Mouse (Mus musculus) cerebellum, postnatal 25 days (tissue): ENCODE measurements at regions not wholly inside any gene's neighbourhood (a gene's known extent, or its start where the extent isn't known, plus 50 kb on each side); places are given as distances from the start of the nearest gene placed in this dataset.

Experiments used
- DNase-seq, 2 experiments: peaks; one replicate each; pipeline ENCODE4 v3.0.0; 2021; ENCODE audit warnings: mixed read lengths in 2 of 2

- DNase-seq: no peak
Measured at GRCm38 (mm10) chr13:44360016-44360415, 369.3 kb upstream of the Jarid2 start.

- DNase-seq: peak; percentile 22 to 25
Measured at GRCm38 (mm10) chr13:44360725-44361290, 368.5 kb upstream of the Jarid2 start.

- no peak for DNase-seq
Measured at GRCm38 (mm10) chr13:44362293-44363005, 366.8 kb upstream of the Jarid2 start.

DNA sequence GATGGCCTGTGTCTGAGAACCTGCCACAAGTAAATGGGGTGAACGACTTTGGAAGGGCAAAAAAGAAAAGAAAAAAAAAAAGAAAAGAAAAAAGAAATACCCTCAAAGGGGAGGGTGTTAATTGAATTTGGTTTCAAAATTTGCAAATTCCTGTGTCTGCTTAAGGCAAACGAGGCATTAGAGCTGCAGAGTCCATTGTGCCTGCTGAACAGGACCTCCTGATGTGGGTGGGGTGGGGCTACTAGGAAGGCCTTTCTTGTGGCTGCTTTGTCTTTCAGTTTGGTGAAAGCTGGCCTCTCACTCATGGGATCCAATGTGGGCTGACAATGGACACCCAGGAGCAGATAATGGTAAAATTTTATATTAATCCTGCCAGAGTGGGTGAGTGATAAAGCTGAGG lies 366.3 kb upstream of the Jarid2 start:
- no peak for DNase-seq

GRCm38 (mm10) chr13:44369301-44369700 lies 360.0 kb upstream of the Jarid2 start:
- DNase-seq: no peak

- no peak for DNase-seq
Measured at GRCm38 (mm10) chr13:44372361-44372877, 356.9 kb upstream of the Jarid2 start.

- DNase-seq: no peak
Measured at GRCm38 (mm10) chr13:44375476-44376159, 353.7 kb upstream of the Jarid2 start.

GRCm38 (mm10) chr13:44376160-44376488 lies 353.1 kb upstream of the Jarid2 start:
- DNase-seq: no peak

- DNase-seq: no peak
Measured at GRCm38 (mm10) chr13:44381721-44382450, 347.4 kb upstream of the Jarid2 start.

DNA sequence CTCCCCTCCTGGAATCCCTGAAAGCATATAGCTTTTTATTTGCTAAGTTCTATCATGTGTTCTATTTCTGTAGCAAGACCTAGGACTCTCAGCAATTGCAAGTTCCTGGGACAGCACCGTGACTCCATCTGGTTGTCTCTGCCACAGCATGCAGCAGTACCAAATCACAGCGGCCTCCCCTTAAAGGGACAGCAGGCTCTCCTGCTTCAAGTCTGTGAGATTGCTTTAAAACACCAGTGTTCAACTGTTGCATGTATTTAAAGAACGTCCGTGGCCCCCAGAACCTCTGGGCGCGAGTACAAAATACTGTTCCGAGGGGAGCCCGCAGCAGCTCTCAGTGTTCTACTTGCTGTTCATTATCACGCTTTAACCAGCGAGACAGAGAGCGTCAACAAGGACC lies 346.0 kb upstream of the Jarid2 start:
- peak; percentile 49 to 58 for DNase-seq

GRCm38 (mm10) chr13:44386767-44387166 lies 342.5 kb upstream of the Jarid2 start:
- DNase-seq: no peak

DNA sequence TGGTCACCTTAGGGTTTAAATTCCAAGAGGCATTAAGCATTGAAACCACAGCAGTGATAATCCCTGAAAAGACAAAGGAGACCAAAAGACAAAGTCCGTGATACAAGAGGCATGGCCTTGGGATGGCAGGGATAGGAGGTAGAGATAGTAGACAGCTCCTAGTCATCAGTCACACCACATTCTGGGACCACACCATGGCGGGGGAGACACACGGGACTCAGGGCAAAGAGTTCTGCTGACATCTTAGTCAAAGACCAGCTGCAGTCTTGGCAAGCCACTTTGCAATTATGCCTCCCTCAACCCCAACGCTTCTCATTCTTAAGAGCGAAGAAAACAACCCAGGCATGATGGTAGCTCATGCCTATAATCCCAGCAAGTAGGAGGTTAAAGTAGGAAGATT lies 339.6 kb upstream of the Jarid2 start:
- no peak for DNase-seq

DNA sequence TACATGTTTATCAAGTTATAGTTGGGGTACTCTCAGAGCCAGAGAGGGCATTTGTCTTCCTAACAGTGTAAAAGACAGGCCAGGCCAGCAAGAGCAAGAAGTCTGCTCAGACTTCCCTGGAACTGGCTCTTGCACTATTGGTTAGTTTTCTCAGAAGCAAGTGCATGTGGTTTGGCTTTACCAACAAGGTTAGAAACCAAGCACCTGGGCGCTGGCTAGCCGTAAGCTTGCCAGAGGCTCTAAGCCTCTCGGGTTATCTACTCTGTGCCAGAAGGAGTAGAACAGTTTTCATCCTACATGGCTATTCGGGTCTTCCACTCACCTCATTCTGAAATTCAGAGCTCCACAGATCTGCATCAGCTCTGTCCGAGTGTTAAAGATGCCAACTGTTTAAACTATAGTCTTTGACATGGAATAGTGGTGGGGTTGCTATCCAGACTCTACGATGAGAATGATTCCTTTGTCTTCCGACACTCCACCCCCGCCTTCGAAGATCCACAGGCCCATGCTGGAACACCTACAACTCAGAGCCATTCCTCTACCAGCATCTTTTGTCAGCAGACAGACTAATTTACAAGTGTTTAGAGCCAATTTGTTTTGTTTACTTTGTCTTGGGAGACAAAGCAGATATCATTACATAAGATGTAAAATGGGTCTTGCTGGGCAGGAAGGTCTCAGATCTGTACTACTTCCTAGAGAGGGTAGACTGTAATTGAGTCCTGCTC lies 338.4 kb upstream of the Jarid2 start:
- DNase-seq: no peak

GRCm38 (mm10) chr13:44394016-44394415 lies 335.3 kb upstream of the Jarid2 start:
- DNase-seq: peak; percentile 35 to 37

DNA sequence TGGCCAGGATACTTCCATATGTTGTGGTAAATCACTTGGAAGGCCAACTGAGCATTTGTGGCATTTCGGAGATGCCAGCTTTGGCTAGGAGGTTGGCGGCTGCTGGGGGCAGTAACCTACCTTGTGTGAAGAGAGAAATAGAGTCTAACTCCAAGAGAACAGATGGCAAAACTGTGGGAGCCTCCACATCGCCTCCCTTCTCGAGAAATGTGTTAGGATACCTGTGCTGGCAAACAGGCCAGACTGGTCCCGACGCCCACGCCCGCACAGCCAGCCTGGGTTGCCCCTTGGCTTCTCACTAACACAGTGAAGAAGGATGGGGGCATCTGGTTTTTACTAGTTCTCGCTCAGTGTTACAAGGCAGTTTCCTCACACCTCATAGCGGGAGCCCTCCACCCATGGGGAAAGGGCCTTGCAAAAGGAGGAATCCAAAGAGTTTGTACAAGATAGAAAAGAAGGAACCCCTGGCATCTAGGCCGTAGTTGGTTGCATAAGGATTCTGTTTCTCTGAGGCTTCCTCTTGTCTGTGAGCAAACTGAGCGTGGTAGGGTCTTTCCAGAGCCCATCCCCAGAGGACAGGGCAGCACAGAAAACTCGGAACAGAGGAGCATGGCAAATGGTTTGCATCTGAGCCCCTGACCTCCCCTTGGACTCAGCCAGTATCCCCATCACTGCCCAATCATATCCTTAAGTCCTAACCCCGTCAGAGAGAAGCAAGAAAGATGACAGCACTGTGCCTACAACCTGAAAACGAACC lies 330.5 kb upstream of the Jarid2 start:
- DNase-seq: peak; percentile 93 to 94

- DNase-seq: peak; percentile 90 to 94
Measured at GRCm38 (mm10) chr13:44399370-44399685, 329.9 kb upstream of the Jarid2 start.

- peak; percentile 66 to 73 for DNase-seq
Measured at GRCm38 (mm10) chr13:44399831-44400321, 329.4 kb upstream of the Jarid2 start.

- DNase-seq: no peak
Measured at GRCm38 (mm10) chr13:44404010-44404575, 325.2 kb upstream of the Jarid2 start.

GRCm38 (mm10) chr13:44407307-44407706 lies 322.0 kb upstream of the Jarid2 start:
- DNase-seq: no peak

GRCm38 (mm10) chr13:44408619-44408959 lies 320.7 kb upstream of the Jarid2 start:
- no peak for DNase-seq

GRCm38 (mm10) chr13:44408960-44409719 lies 320.1 kb upstream of the Jarid2 start:
- DNase-seq: peak; percentile 55 to 64
